Comparison of ENCODE assay signal across 15 mouse cellular contexts in the genomic region with DNA sequence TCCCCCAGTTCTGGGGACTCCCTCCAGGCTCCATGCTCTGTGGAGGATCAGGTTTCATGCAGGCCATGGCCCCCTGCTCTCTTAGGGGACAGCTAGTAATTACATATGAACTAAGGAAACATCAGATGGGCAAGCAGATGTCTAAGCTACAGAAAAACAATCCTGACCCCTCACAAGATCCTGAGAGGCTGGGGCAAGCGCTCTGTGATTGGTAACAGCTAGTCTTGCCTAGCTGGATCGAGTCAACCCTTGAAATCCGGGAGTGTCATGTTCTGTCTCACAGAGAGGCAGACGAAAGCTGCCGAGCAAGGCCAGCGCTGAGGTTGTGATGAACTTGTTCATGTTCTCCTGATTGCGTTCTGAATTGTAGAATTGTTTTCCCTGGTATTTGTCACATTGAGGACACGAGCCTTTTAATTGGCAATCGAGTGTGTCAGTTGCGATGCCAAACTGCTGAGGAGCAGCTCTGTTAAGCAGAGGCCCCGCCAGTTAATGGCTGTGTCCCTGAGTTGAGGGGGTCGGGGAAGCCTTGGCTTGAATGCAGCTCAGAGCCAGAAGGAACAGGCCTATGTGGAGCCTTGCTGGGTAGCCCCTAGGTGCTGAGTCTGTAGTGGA. TPM values are rescaled to one million over a fixed set of nuclear protein-coding genes. Genes with fewer than 3 reads are reported as not detected.
A peak's percentile ranks its signal among the peaks of the same experiment; 100 is the strongest.
DNase-seq lines count a peak whose midpoint lies in the region; ATAC-seq lines count a peak whose summit lies in the region.
"Had no signal": no experiment of that assay in that cellular context is flagged by ENCODE, and none has a peak within 500 bp of the region (broad histone marks: within the 10 kb centered on the region; RNA-seq: fewer than 3 reads in every experiment).

No protein-coding gene starts in this region.

- no peak overlapping the region for H3K4me2 ChIP-seq in kidney, embryonic 14.5 days (replicated peaks; ENCODE audit: low read depth, low read length)
- H3K4me2 ChIP-seq in hindbrain, embryonic 16.5 days (ENCODE audit: low read length), result no peak overlapping the region
- H3K4me2 ChIP-seq: neural tube, embryonic 13.5 days had no signal

- no peaks in the 10 kb centered on the region for H3K9me3 ChIP-seq in kidney, embryonic 14.5 days (ENCODE audit: control insufficient read depth, low read length)
- no peaks in the 10 kb centered on the region for H3K9me3 ChIP-seq in hindbrain, embryonic 16.5 days (ENCODE audit: control insufficient read depth, low read length)
- H3K9me3 ChIP-seq: neural tube, embryonic 13.5 days had no signal

- H3K9ac ChIP-seq in kidney, embryonic 14.5 days (ENCODE audit: low read depth, low read length), result no peak overlapping the region
- no peak overlapping the region for H3K9ac ChIP-seq in hindbrain, embryonic 16.5 days (ENCODE audit: low read depth, low read length)
- H3K9ac ChIP-seq: liver, postnatal 0 days; neural tube, embryonic 13.5 days had no signal

- H3K4me3 ChIP-seq in kidney, embryonic 14.5 days (ENCODE audit: low read length), result no peak overlapping the region
- H3K4me3 ChIP-seq in hindbrain, embryonic 16.5 days (ENCODE audit: low read length), result no peak overlapping the region
- H3K4me3 ChIP-seq: megakaryocyte, embryonic 14.5 days; neural tube, embryonic 13.5 days had no signal

- no peak overlapping the region for H3K27ac ChIP-seq in kidney, embryonic 14.5 days (ENCODE audit: low read depth, low read length)
- H3K27ac ChIP-seq in hindbrain, embryonic 16.5 days (ENCODE audit: low read depth, low read length), result no peak overlapping the region
- H3K27ac ChIP-seq: neural tube, embryonic 13.5 days had no signal

- intact Hi-C loops in heart, postnatal 25 days (cut with DNase I), result no loop called here

- H3K27me3 ChIP-seq in kidney, embryonic 14.5 days (ENCODE audit: control insufficient read depth, insufficient read depth, low read length), result no peaks in the 10 kb centered on the region
- H3K27me3 ChIP-seq in hindbrain, embryonic 16.5 days (replicated peaks; ENCODE audit: control insufficient read depth, insufficient read depth, low read length), result no peaks in the 10 kb centered on the region
- H3K27me3 ChIP-seq: CH12.LX; megakaryocyte, embryonic 14.5 days; neural tube, embryonic 13.5 days; Patski had no signal

- H3K4me1 ChIP-seq in kidney, embryonic 14.5 days (ENCODE audit: control insufficient read depth, insufficient read depth, low read length), result 0 out of 2 replicates have a peak, but pooled peaks cover 5% of the 10 kb centered on the region
- H3K4me1 ChIP-seq in hindbrain, embryonic 16.5 days (ENCODE audit: control insufficient read depth, insufficient read depth, low read depth, low read length), result peaks cover 4% of the 10 kb centered on the region
- H3K4me1 ChIP-seq: megakaryocyte, embryonic 14.5 days had no signal

- WGBS in kidney, embryonic 14.5 days, result 11% methylated on average over 12 of the region's 12 CpGs
- 26% methylated on average over 12 of the region's 12 CpGs for WGBS in hindbrain, embryonic 16.5 days

- DNase-seq in kidney, postnatal 36 days, result no peak
- DNase-seq in ZHBTc4 (ENCODE audit: low read depth, low spot score), result peak; percentile 9
- DNase-seq in embryo, embryonic 10.5 days (ENCODE audit: low spot score), result peak; percentile 77
- no peak for DNase-seq in adrenal gland, adult 8-10 months
- no peak for DNase-seq in heart, postnatal 25 days (ENCODE audit: low spot score)
- DNase-seq: adrenal gland, adult 2 months; kidney, postnatal 4 days; liver, postnatal 0 days had no signal

- H3K36me3 ChIP-seq in kidney, embryonic 14.5 days (ENCODE audit: control insufficient read depth, insufficient read depth, low read length), result no peaks in the 10 kb centered on the region
- H3K36me3 ChIP-seq in hindbrain, embryonic 16.5 days (ENCODE audit: control insufficient read depth, insufficient read depth, low read length), result no peaks in the 10 kb centered on the region
- H3K36me3 ChIP-seq: neural tube, embryonic 13.5 days had no signal

- peak; percentile 85 for ATAC-seq in kidney, embryonic 14.5 days (ENCODE audit: low FRiP score, low TSS enrichment)
- peak; percentile 43; the same call in 1 of the 2 replicates for ATAC-seq in hindbrain, embryonic 16.5 days
- ATAC-seq: liver, postnatal 0 days; Patski had no signal

RNA-seq across cellular contexts. Expression of a gene that starts 56.0 kb away (rescaled TPM):
- 1.4 TPM in 2 replicates for polyA plus RNA-seq in kidney, embryonic 14.5 days (2014; fragmentation: Nextera tagmentation; extraction: Ambion mirVana)
- polyA plus RNA-seq in hindbrain, embryonic 16.5 days (2015; fragmentation: Nextera tagmentation; extraction: Ambion mirVana), result 2.3 and 3.4 TPM in 2 replicates
- total RNA-seq in adrenal gland, adult 8-10 months (2022), result 10 to 100 TPM; 17.1 to 26.7 (median 20.1) TPM
- under 1 TPM; 0.39 to 0.42 TPM for total RNA-seq in heart, postnatal 25 days (2021)
- total RNA-seq: common myeloid progenitor, adult 5-6 weeks had no signal

Comparison
In these comparisons a context has a peak if more than half of its experiments do, and no peak if none do; other contexts are left out.
1. DNase-seq: peak in ZHBTc4 (single experiment) and embryo, embryonic 10.5 days (single experiment); none in kidney, postnatal 36 days (0 of 2), adrenal gland, adult 8-10 months (single experiment) and heart, postnatal 25 days (single experiment).
2. RNA of a gene that starts 56.0 kb away (total RNA-seq): 17.1 to 26.7 TPM in adrenal gland, adult 8-10 months; 0.39 to 0.42 TPM in heart, postnatal 25 days; every median in the first group is over 10 times any median in the second.